12 mouse cellular contexts compared by ENCODE assay signal in the genomic region with DNA sequence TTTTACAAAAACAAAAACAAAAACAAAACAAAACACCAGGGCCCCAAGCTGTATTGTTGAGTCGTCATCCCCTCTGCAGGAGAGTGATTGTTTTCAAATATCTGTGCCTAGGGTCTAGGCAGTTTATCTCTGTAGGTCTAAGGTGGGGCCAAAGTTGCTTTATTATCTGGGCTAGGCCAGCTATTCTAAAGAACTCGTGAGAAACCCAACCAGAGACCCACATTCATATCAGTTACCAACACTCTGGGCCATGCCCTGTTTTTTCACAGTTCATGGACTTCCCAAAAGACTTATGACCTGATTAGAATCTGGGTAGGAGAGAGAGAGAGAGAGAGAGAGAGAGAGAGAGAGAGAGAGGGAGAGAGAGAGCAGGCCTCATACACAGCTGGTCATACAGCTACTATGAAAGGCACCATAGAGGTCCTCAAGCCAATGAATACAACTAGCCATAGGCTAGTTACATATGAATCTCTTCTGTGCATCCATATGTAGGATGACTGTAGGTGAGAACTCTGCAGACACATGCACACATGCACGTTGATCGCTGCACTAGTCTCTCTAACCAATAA.
"Had no signal": no experiment of that assay in that cellular context is flagged by ENCODE, and none has a peak within 500 bp of the region (broad histone marks: within the 10 kb centered on the region; RNA-seq: fewer than 3 reads in every experiment).

No protein-coding gene starts in this region.

- ATAC-seq: inflammation-experienced regulatory T-cells, adult 6 months; midbrain, embryonic 16.5 days had no signal

- H3K4me3 ChIP-seq: limb, embryonic 12.5 days; lung, embryonic 15.5 days; midbrain, embryonic 12.5 days; neural tube, embryonic 13.5 days had no signal

- H3K9ac ChIP-seq: limb, embryonic 12.5 days; lung, embryonic 15.5 days; midbrain, embryonic 12.5 days; neural tube, embryonic 13.5 days had no signal

- H3K27me3 ChIP-seq: limb, embryonic 12.5 days; lung, embryonic 15.5 days; midbrain, embryonic 12.5 days; neural tube, embryonic 13.5 days had no signal

- H3K4me2 ChIP-seq: limb, embryonic 12.5 days; lung, embryonic 15.5 days; midbrain, embryonic 12.5 days; neural tube, embryonic 13.5 days had no signal

- H3K4me1 ChIP-seq: limb, embryonic 12.5 days; lung, embryonic 15.5 days; midbrain, embryonic 12.5 days; neural tube, embryonic 13.5 days had no signal

- DNase-seq: kidney, adult 2 months; kidney, postnatal 25 days; lung, postnatal 14 days; thymus, adult 18-20 months; thymus, postnatal 14 days had no signal

- H3K36me3 ChIP-seq: limb, embryonic 12.5 days; lung, embryonic 15.5 days; midbrain, embryonic 12.5 days; neural tube, embryonic 13.5 days had no signal

- H3K27ac ChIP-seq: limb, embryonic 12.5 days; lung, embryonic 15.5 days; midbrain, embryonic 12.5 days; neural tube, embryonic 13.5 days; stomach, postnatal 0 days had no signal

- H3K9me3 ChIP-seq: limb, embryonic 12.5 days; lung, embryonic 15.5 days; midbrain, embryonic 12.5 days; neural tube, embryonic 13.5 days had no signal
